Mouse (Mus musculus): Measurements from ENCODE around the gene Olfr1410. TPM values are rescaled to one million over a fixed set of nuclear protein-coding genes. Genes with fewer than 3 reads are reported as not detected.

Olfr1410 gene
- total RNA-seq, 2 experiments from 2014 or later = not detected

DNA sequence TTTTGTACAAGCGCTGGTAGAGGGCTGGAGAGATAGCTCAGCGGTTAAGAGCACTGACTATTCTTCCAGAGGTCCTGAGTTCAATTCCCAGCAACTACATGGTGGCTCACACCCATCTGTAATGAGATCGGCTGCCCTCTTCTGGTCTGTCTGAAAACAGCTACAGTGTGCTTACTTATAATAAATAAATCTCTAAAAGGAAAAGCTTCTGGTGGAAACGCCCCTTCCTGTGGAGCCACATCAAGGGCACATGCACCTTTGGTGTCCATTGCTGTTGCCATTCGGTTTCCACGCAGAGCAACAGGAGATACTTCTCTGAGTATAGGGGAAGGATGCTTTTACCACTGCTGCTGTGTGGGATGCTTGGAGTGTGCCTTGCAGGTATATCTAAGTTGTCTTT is 27.4 kb downstream of the Olfr1410 start:
- peak in 1 of 2 experiments; percentile 8 for DNase-seq (ENCODE audit: low spot score in 2 of 2)
- peak; percentile 42 for TF ChIP-seq CTCF (conservative IDR thresholded peaks at IDR 0.05)

DNA sequence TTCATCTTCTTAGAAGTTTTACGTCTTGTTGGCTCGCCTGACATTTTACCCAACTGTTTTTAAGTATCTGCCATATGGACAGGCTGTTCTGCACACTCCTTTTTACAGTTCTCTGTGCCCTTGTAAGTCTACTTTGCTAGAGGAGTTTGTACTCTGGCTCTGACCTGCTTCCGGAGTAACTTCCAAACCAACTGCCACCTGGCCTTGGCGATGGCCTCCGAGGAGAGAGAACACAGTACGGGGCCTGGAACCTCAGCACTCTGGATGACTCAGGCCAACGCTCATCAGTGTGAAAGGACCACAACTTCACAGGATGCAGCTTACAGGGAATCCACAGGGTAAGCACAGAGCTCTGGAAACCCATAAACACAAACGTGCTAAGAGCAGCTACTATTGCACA is 28.1 kb downstream of the Olfr1410 start:
- peak; percentile 22 to 46 for DNase-seq (ENCODE audit: low spot score in 2 of 2)
- Histone ChIP-seq H3K4me3 (no peak overlapping the region), H3K27ac (peak overlapping the region; percentile 63; the same call in 1 of the 2 replicates)
- TF ChIP-seq CTCF (conservative IDR thresholded peaks at IDR 0.05) = no peak

More for the DNA sequence above, 27.4 kb downstream of the Olfr1410 start:
- Histone ChIP-seq H3K27ac (no peak overlapping the region), H3K4me3 (no peak overlapping the region)

DNA sequence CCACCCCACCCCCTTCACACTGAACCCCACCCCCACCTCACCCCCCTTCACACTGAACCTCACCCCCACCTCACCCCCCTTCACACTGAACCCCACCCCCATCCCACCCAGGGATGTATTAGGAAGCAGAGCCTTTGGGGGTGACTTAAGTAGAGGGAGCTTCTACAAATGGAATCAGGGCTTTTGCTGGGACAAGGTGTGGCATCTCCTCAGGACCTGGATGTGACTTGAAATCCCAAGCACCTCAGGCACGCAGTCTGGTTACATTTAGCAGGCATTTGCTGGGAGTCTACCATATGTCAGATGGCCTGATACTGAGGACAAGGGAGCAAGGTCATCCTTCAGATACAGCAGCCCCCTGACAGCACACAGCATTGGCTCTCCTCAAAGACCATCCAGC is 29.0 kb downstream of the Olfr1410 start:
- Histone ChIP-seq H3K27ac (peak overlapping the region; percentile 95), H3K4me3 (no peak overlapping the region)
- DNase-seq (ENCODE audit: low spot score in 2 of 2) = no peak
- TF ChIP-seq CTCF (conservative IDR thresholded peaks at IDR 0.05) = no peak

DNA sequence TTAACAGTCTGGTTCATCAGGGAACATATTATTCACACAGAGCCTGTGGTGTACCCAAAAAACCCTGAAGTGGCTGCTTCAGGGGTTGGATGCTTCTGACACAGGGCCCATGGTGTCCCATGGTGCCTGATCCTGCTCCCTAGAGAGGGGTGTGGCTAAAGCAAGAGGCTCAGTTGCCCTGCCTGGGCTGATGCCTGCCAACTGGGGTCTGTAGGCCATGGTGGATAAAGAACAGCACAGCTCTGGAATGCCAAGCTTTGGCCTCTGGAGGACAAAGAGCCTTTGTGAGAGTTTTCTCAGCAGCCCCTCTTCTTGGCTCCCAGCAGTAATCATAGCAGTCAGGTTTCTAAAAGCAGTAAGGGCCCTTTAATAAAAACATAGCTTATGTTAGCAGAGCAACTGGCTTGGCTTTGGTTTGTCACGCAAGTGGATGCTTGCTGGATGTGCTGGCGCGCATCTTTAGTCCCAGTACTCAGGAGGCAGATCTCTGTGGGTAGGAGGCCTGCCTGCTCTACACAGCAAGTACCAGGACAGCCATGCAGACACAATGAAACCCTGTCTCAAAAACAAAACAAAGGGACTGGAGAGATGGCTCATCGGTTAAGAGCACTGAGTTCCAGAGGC is 29.5 kb downstream of the Olfr1410 start:
- DNase-seq (ENCODE audit: low spot score in 2 of 2) = peak; percentile 19 to 51
- Histone ChIP-seq H3K27ac (peak overlapping the region; percentile 95), H3K4me3 (no peak overlapping the region)
- TF ChIP-seq CTCF (conservative IDR thresholded peaks at IDR 0.05) = no peak

DNA sequence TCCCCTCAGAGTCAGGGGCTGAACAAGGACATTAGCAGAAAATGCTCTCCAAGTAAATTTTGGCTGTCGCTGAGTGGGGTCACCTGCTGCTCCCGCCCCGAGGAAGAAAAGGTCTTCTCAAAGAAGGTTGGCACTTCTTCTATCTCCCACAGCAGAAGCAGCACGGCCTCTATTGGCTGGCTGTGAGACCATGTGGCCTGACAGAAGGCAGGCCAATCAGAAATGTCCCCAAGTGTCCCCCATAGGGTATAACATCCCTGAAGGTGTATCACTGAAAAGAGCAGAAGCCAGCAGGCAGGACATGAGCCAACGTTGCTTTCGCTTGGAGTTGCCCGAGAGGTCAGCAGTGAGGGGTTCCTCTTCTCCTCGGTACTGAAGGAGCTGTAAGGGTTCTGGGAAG is 30.4 kb downstream of the Olfr1410 start:
- Histone ChIP-seq H3K4me3 (no peak overlapping the region), H3K27ac (peak overlapping the region; percentile 95)
- TF ChIP-seq CTCF (conservative IDR thresholded peaks at IDR 0.05) = no peak
- DNase-seq (ENCODE audit: low spot score in 2 of 2) = peak in 1 of 2 experiments; percentile 6

DNA sequence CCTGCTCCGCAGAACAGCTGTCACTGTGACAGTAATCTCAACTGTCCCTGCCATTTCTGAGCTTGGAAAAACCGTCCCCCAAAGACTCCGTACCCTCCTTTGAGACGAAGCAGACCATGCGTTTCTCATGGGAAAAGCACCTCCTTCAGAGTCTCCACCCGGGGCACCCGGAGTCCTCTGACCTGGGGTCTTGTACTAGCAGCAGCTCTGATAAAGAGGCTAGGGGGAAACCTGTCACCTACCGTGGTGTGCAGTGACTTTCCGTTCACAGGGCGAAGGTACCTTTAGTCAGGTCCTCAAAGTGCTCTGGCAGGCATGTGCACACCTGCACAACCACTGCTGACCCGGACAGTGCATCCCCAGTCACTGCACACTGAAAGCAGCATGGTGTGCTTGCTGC is 31.1 kb downstream of the Olfr1410 start:
- Histone ChIP-seq H3K27ac (peak overlapping the region; percentile 95), H3K4me3 (no peak overlapping the region)
- TF ChIP-seq CTCF (conservative IDR thresholded peaks at IDR 0.05) = no peak
- peak in 1 of 2 experiments; percentile 8 for DNase-seq (ENCODE audit: low spot score in 2 of 2)

DNA sequence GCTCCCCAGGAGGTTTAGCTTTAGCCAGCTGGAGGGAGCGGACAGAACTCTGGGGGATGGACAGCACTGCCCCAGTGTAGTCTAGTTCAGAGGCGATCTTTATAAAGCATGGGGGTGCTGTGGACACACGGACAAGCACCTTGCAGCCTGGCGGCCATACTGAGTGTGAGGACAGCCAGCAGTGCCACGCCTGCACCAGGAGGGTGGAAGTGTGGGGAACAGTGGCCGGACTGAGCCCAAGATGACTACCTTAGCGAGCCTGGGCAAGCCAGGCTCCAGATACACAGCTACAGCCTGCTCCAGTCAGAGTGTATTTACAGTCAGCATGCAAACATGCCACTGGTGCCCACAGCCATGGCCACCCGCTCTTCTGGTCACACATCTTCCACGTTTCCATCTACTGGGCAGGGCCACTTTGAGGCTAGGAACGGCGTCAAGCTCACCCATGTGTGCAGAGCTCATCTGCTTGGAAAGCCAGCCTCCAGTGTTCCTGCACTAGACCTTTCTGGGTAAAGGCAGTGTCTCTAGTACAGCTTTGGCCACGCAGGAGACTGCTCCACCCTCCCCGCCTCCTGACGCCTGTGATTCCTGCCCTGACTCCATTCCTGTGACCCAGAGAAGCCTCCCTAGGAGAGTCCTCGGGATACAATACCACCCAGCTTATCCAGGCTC is 32.1 kb downstream of the Olfr1410 start:
- TF ChIP-seq CTCF (conservative IDR thresholded peaks at IDR 0.05) = no peak
- Histone ChIP-seq H3K27ac (peak overlapping the region; percentile 95), H3K4me3 (peak overlapping the region; percentile 4)
- peak in 1 of 2 experiments; percentile 8 for DNase-seq (ENCODE audit: low spot score in 2 of 2)

DNA sequence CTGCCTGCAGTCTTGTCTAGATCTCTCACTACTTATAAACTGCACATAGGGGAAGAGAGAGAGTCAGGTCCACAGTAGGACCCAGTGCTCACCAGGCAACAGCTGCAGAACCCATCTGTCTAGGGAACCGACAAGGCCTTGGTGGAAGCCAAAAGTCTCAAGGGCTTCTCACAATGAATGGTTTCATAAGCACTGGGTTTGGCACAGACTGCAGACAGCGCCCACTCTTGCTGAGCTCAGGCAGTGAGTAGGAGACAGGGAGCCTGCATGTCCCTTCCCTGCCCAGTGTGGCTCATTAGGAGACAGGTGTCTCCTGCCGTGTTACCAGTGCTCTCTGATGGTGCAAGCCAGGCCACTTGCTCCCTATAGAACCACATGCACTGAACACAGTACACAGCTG is 32.6 kb downstream of the Olfr1410 start:
- TF ChIP-seq CTCF (conservative IDR thresholded peaks at IDR 0.05) = no peak; the same call in 1 of the 2 replicates
- Histone ChIP-seq H3K4me3 (peak overlapping the region; percentile 4), H3K27ac (peak overlapping the region; percentile 95)
- peak; percentile 73 to 80 for DNase-seq (ENCODE audit: low spot score in 2 of 2)

DNA sequence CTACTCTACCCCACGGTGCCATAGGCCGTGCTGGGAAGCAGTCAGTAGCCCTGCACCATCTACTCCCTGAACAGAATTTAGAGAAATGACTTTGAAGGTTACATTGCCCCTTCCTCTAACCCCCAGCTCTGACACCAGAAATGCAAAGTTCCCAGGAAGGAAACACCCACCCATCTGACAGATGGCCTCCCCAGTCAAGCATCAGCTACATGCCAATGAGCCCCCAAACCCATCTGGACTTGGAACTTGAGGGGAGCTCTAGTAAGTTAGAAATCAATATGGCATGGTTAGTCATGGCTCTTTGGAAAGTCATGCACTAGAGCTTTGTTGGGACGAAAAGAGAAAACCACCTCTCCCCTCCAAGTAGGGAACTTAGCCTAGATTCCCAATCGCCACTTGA is 33.2 kb downstream of the Olfr1410 start:
- Histone ChIP-seq H3K27ac (peak overlapping the region; percentile 95), H3K4me3 (no peak overlapping the region)
- peak; percentile 65 to 67 for DNase-seq (ENCODE audit: low spot score in 2 of 2)
- TF ChIP-seq CTCF (conservative IDR thresholded peaks at IDR 0.05) = no peak

DNA sequence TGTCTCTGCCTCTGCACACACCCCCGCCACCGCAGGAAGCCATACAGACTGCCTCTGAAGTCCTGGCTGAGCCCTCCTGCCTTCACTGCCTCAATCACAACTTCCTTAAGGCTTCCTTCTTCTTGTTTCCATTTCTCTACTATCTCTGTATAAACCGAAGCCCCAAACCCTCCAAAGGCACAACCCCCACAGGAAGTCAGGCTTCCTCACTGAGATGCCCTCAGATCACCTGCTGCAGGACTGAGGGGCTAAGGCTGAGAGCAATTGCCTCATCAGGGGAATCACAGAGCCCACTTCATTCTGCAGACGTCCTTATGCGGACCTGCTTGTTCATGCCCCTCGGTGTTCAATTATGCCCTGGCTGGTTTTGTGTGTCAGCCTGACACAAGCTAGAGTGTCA is 34.8 kb downstream of the Olfr1410 start:
- no peak for DNase-seq (ENCODE audit: low spot score in 2 of 2)
- peak overlapping the region; percentile 97 for H3K4me3 ChIP-seq
- peak overlapping the region; percentile 95 for H3K27ac ChIP-seq
- TF ChIP-seq CTCF (conservative IDR thresholded peaks at IDR 0.05) = no peak

DNA sequence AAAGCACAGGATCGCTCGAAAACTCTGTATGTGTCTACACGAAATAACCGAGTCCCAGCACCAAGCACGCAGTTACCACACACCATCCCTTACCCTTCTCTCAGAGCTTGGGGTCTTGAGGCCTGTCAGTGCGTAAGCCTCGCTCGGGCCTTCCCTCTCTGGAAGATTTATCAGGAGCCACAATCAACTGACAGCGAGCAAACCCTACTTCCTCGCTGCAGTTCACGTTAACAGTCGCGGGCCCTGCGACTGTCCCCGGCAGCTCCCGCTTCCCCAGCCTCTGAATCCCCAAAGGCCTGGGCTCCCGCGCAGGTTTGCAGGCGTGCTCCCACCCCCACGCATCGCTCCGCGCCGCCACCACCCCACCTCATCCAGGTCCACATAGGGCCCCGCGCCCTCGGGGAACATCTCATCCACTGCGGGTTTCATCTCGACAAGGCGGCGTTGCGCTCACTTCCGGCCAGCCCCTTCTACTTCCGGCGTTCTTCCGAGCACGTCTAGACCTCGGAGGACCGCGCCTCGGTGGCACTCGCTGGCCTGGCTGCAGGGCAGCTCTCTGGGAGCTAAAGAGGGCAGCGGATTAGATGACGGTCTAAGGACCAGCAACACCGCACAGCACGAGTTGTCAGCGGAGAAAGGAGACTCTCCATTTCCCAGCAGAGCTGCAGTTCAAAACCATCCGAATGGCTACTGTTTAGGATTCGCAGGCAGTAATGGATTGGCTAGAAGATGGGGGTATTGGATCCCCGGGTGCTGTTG is 36.1 kb downstream of the Olfr1410 start, which contains the start of gene Cops9:
TSS of gene Cops9 (minus strand) at position 472 of the 759 bp plus-strand sequence.
- Histone ChIP-seq H3K4me3 (peak within 1 kb of the TSS; percentile 97), H3K27ac (peak within 1 kb of the TSS; percentile 95)
- peak; percentile 87 to 89 for DNase-seq (ENCODE audit: low spot score in 2 of 2)
- TF ChIP-seq CTCF (conservative IDR thresholded peaks at IDR 0.05) = no peak

DNA sequence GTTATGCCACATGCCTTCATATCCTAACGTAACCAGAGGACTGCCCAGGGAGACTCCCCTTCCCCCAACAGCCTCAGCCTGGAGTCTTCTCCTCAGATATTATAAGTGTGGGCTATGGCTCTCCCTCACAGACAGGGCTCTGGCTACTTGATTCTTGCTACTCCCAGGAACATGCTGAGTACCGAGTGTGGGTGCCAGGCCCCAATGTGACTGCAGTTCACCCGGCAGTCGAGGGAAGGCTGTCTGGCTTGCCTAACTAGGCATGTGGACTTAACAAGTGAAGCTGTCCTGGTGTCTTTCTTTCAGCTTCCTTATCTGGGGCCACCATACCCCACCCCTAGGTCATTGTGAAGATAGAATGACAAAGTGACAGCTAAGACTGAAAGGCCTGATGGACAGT is 38.1 kb downstream of the Olfr1410 start:
- no peak for DNase-seq (ENCODE audit: low spot score in 2 of 2)
- no peak overlapping the region for H3K27ac ChIP-seq
- H3K4me3 ChIP-seq = no peak overlapping the region
- TF ChIP-seq CTCF (conservative IDR thresholded peaks at IDR 0.05) = no peak

DNA sequence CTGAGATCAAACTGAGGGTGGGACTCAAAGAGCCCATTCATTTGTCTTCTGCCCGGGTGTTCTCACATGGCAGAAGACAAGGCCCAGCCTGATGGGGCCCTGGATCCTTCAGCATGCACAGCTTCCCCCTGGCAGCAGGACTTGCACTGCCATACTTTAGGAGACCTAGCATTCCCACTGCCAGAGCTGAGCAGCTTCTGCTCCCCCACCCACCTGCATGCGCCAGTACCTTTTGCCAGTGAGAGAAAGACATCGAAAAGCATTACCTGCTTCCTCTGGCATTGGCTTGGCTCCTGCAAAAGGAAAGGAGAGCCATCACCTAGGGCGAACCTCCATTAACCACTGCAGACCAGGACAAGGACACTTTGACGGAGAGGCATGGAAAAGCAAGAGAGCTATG is 39.3 kb downstream of the Olfr1410 start:
- TF ChIP-seq CTCF (conservative IDR thresholded peaks at IDR 0.05) = no peak
- no peak overlapping the region for H3K4me3 ChIP-seq
- H3K27ac ChIP-seq = no peak overlapping the region
- no peak for DNase-seq (ENCODE audit: low spot score in 2 of 2)

All from layer of hippocampus, adult 2 months (tissue).